Mouse (Mus musculus) brain, embryonic 14.5 days (tissue): ENCODE measurements at regions not wholly inside any gene's neighbourhood (a gene's known extent, or its start where the extent isn't known, plus 50 kb on each side); places are given as distances from the start of the nearest gene placed in this dataset.
A peak's percentile ranks its signal among the peaks of the same experiment; 100 is the strongest.

Experiments
- DNase-seq: peaks from one replicate; pipeline ENCODE4 v3.0.0-alpha.2; 2011; ENCODE audit warnings: low read depth
- CTCF ChIP-seq: fragments of 200-500 bp; IDR thresholded peaks from 2 replicates; pipeline ENCODE4 v1.5.1; 2012; ENCODE audit warnings: inconsistent platforms, mild to moderate bottlenecking, moderate library complexity, borderline replicate concordance; ENCODE audit not compliant: insufficient read depth, insufficient read length; ENCODE audit errors: extremely low read depth
- POLR2A ChIP-seq: fragments of 200-500 bp; IDR thresholded peaks from 2 replicates; pipeline ENCODE4 v1.6.1; 2012; ENCODE audit warnings: mild to moderate bottlenecking, inconsistent platforms, borderline replicate concordance; ENCODE audit not compliant: poor library complexity, insufficient read depth, insufficient read length, severe bottlenecking; ENCODE audit errors: extremely low read depth

GRCm38 (mm10) chr3:68758609-68759008, 68.2 kb downstream of the Il12a start:
- no peak for DNase-seq
- TF ChIP-seq POLR2A (no peak), CTCF (no peak)

GRCm38 (mm10) chr3:68759375-68759774, 68.9 kb downstream of the Il12a start:
- TF ChIP-seq CTCF (no peak), POLR2A (no peak)
- DNase-seq = no peak

DNA sequence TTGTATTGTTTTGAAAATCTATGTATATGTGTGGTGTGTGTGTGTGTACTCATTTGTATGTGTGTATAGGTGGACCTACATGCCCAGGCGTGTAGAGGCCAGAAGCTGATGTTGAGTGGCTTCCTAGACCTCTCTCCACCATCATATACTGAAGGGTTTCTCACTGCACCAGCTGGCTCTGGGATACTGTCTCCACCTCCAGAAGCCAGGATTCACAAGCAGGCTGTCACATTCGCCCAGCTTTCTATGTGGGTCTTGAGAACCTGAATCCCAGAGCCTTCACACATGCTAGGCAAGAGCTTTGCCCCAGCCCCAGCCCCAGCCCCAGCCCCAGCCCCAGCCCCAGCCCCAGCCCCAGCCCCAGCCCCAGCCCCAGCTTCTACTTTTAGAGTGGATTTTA, 70.4 kb downstream of the Il12a start:
- no peak for DNase-seq
- TF ChIP-seq CTCF = no peak
- no peak for TF ChIP-seq POLR2A

GRCm38 (mm10) chr3:68761242-68761625, 70.8 kb downstream of the Il12a start:
- no peak for TF ChIP-seq POLR2A
- TF ChIP-seq CTCF = no peak

DNA sequence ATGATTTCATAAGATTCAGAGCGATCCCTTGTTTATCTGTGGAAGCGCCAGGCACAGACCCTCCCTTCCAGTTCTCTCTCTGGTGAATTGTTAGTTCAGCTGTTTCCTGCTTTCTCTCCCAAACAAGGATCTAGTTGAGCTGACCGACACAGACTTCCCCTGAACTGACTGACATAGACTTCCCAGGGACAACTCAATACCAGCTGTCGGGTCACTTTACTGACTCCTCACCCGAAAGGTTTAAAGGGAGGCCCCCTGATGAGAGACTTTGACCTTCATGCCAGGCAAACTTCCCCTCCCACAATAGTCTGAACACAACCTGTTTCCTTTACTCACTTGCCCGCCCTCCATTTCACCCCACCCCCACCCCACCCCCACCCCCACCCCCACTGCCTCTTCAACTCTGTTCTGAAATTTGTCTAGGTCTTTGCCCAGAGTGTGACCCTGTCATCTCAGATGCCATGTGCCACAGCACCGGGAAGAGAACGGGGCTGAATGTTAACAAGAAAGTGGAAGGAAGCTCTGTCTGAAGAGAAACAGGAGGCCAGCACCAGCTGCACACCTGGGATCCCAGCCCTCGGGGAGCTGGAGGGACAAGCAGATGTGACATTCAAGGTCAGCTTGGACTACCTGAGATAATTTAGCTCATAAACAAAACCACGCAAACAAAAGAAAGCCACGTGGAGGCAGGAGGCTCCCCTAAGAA, 71.3 kb downstream of the Il12a start:
- TF ChIP-seq CTCF (no peak), POLR2A (no peak)
- DNase-seq = peak; percentile 27

More at GRCm38 (mm10) chr3:68761242-68761625, 70.8 kb downstream of the Il12a start:
- DNase-seq = no peak

DNA sequence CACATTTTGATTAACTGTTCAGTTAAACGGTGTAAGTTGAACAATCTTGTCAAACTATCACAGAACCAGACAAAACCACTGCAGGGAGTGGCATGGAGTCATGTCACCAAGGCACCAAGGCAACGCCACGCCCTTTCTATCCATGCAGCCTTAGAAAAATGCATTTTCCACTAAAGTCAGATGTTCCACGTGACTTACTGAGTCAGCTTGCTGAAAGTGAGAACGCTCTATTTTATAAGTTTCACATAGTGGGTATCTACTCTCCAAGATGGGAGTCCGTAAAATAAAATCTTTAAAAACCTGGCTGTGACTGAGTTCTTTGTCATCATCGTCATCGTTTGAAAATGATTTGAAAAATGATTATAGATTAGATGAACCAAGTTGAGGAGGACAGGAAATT, 72.5 kb downstream of the Il12a start:
- TF ChIP-seq CTCF (no peak), POLR2A (no peak)

DNA sequence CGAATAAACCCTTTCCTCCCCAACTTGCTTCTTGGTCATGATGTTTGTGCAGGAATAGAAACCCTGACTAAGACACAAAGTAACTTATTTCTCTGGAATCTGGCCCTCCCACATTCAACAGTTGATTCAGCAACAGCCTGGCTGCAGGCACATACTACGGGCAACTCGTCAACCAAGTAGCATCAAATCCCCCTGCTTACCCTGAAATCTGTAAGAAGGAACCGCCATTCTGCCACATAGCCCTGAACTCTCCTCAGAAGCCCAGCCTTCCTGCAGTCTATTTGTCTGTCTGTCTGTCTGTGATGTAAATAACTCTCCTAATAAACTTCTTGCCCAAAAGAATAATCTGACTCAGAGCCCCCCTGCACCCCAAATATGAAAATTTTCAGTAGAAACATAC, 73.9 kb downstream of the Il12a start:
- TF ChIP-seq POLR2A (no peak), CTCF (no peak)
- no peak for DNase-seq

More for the DNA sequence above, 72.5 kb downstream of the Il12a start:
- DNase-seq = no peak

DNA sequence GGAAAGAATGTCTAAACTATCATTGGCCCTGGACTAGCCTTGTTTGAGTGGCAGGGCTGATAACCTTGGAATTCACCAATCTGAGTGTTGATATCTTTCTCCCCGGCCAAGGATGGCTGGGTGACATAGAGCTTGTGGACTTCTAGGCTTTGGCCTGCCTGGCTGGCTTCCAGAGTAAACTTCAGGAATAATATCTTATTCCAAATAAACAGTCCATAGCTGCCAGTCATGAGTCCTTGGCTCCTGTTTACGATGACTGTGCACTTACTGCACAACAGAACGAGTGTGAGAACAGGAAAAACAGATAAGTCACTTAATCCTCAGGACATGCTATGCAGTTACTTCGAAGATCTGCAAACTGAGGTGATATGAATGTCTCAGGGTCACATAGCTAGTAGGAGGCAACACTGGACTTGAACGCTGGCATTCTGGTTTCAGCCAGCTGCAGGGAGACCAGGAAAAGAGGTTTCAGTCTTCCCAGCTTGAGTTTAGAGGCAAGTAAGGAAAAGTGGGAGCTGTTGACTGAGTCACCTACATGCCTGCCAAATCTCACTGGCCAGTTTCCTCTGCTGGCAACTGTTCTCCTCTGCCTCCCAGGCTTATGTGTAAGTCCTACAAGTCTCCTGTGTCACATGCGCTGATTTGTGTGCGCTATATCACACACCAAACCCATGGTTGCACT, 74.6 kb downstream of the Il12a start:
- no peak for TF ChIP-seq POLR2A
- TF ChIP-seq CTCF = no peak
- no peak for DNase-seq

- TF ChIP-seq CTCF (no peak), POLR2A (no peak)
- DNase-seq = no peak
Measured at GRCm38 (mm10) chr3:68771579-68771978, 81.1 kb downstream of the Il12a start.

GRCm38 (mm10) chr3:68777801-68778200, 87.4 kb downstream of the Il12a start:
- no peak for DNase-seq
- no peak for TF ChIP-seq POLR2A
- TF ChIP-seq CTCF = no peak

DNA sequence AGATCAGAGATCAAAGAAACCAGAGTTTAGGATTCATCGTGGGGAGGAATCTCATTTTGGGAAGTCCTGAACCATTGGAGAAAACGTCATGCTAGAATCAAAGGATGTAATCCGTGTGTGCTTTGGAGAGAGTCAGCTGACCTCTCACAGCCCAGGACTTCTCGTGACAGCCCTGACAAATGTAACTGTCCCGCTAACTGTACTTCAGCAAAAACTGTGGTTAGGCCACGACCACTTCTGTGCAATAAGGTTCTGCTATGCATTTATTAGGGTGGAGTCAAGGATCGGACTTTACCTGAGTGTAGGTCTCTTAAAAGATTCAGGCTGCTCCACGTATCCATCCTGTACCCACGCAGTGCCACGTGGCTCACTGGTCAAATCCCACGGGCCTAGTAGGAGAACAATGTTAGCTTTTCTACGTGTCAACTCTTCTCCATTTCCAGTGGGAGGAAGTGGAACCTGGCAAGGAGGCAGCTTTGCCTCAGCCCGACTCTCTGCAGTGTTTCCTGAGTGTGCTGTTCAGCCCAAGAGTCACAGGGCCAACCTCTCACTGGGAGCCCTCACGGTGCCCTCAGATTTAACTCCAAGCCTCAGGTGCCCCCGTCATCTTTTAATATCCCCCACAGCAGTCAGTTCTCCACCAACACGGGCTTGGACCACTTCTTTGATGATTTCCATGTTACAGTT, 88.1 kb downstream of the Il12a start:
- no peak for DNase-seq
- TF ChIP-seq CTCF = no peak
- TF ChIP-seq POLR2A = no peak

DNA sequence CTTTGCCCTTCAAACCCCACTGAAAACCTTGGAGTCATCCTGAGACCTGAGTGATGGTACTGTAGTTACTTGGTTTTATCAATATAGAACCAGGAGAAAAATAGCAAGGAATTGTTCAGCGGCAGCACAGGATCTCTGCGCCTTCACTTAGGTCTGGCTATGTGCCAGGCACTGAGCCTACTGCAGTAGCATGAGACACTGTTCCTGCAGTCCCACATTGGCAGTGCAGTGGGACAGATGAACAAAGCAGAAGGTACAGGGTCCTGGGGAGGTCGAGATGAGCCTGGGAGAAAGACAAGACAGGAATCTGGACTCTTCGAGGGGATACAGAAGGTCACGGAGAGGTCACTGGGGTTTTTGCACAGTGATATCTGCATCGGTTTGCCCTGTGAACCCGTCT, 88.5 kb upstream of the 1110032F04Rik start:
- TF ChIP-seq POLR2A = no peak
- TF ChIP-seq CTCF = no peak
- DNase-seq = no peak

DNA sequence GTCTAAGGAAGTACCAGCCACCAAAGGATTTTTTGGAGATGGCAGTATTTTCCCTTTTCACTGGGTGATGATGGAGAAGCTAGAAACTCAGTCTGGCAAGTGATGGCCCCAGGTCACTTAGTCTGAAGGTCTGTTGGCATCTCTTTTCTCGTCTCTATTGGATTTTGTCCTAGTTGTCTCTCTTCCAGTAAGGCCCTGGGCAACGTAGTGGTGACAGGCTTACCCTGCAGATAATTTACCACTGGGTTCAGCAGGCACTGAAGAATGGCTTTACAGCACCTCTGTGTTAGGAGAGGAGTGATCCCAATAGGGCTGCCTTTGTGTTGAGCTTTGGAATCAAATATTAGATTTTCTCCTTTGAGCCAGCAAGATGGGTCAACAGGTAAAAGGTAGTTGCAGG, 87.9 kb upstream of the 1110032F04Rik start:
- TF ChIP-seq CTCF = no peak
- no peak for TF ChIP-seq POLR2A
- no peak for DNase-seq
